Mouse (Mus musculus) forebrain, embryonic 10.5 days (tissue): ENCODE data around the gene Cops7b. TPM values are rescaled to one million over a fixed set of nuclear protein-coding genes. Genes with fewer than 3 reads are reported as not detected.

ENCODE experiments used
- DNase-seq: peaks from one replicate; pipeline ENCODE4 v3.0.0-alpha.2; 2017; ENCODE audit warnings: low spot score; ENCODE audit errors: extremely low spot score
- H3K27ac ChIP-seq: fragments of 300-500 bp; sonication (generic); 2 replicates; pipeline ENCODE4 v1.5.1; 2016; ENCODE audit warnings: mild to moderate bottlenecking
- H3K27me3 ChIP-seq: fragments of 300-500 bp; sonication (generic); 2 replicates; pipeline ENCODE4 v1.6.1; 2016; ENCODE audit warnings: mild to moderate bottlenecking; ENCODE audit not compliant: poor library complexity, severe bottlenecking
- H3K36me3 ChIP-seq: fragments of 300-500 bp; sonication (generic); replicated peaks from 2 replicates; pipeline ENCODE4 v1.6.1; 2016; ENCODE audit warnings: mild to moderate bottlenecking, moderate library complexity
- H3K4me1 ChIP-seq: fragments of 300-500 bp; sonication (generic); 2 replicates; pipeline ENCODE4 v1.6.1; 2016
- H3K4me3 ChIP-seq: fragments of 300-500 bp; sonication (generic); 2 replicates; pipeline ENCODE4 v1.5.1; 2016; ENCODE audit warnings: mild to moderate bottlenecking, moderate library complexity
- H3K9me3 ChIP-seq: fragments of 300-500 bp; sonication (generic); 2 replicates; pipeline ENCODE4 v1.6.1; 2016; ENCODE audit warnings: mild to moderate bottlenecking, moderate library complexity
- WGBS: fragments of 180-500 bp; shearing (Covaris S2); methylation state at CpG from one replicate; pipeline ENCODE4 v1.1.7; 2016; 5-methylcytosine and 5-hydroxymethylcytosine counted together
- microRNA-seq: library from miRNA; unstranded; fragments of <30 nt; microRNA quantifications from one replicate; pipeline ENCODE4, GENCODE M21; 2017
- polyA plus RNA-seq: library from polyadenylated mRNA; unstranded; fragments of >200 nt; fragmentation: Nextera tagmentation; extraction: Ambion mirVana; gene quantifications from 2 replicates; pipeline ENCODE4 v1.2.1, GENCODE M21; 2016

The Cops7b gene
- polyA plus RNA-seq, 1 experiment from 2014 or later, result 75.9 TPM

DNA sequence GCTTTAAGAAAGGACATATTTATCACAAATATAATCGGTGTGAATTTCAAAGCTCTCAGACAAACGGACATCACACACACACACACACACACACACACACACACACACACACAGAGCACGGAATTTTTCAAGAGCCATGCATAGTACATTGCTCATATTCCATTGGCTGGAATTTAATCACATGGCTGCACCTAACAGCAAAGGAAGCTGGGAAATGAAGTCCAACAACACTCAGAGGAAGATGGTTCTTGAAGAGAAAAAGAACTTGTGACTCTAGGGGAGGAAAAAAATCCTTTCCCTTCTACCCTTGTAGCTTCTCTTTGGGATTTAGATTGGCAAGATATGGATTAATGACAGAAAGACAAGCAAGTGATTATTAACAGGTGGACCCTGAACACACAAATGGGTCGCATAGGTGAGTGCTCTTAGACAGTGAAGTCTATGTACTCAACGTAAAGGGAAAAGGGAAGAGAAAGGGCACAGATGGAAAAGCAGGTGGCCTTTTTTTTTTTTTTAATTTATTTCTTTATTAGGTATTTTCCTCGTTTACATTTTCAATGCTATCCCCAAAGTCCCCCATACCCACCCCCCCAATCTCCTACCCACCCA lies 52.2 kb downstream of the Cops7b start:
- Histone ChIP-seq H3K27me3 (no peaks in the 10 kb centered on the region), H3K27ac (0 out of 2 replicates have a peak overlapping the region, but pooled peaks have one; percentile 60), H3K36me3 (no peaks in the 10 kb centered on the region), H3K4me3 (peak overlapping the region; percentile 34; the same call in 1 of the 2 replicates), H3K9me3 (no peaks in the 10 kb centered on the region), H3K4me1 (peaks cover 18% of the 10 kb centered on the region)
- DNase-seq, result no peak
- 53% methylated on average over 6 of the region's 6 CpGs for WGBS

GRCm38 (mm10) chr1:86643101-86643809 lies 60.6 kb downstream of the Cops7b start:
- Histone ChIP-seq H3K4me1 (peaks cover 5% of the 10 kb centered on the region; the same call in 1 of the 2 replicates), H3K36me3 (no peaks in the 10 kb centered on the region), H3K27me3 (no peaks in the 10 kb centered on the region), H3K9me3 (no peaks in the 10 kb centered on the region), H3K27ac (no peak overlapping the region), H3K4me3 (no peak overlapping the region)
- DNase-seq, result no peak
- WGBS, result 77% methylated on average over 13 of the region's 13 CpGs

- DNase-seq, result no peak
- Histone ChIP-seq H3K27ac (no peak overlapping the region), H3K36me3 (no peaks in the 10 kb centered on the region), H3K27me3 (no peaks in the 10 kb centered on the region), H3K9me3 (no peaks in the 10 kb centered on the region), H3K4me1 (peaks cover 5% of the 10 kb centered on the region; the same call in 1 of the 2 replicates), H3K4me3 (no peak overlapping the region)
- 42% methylated on average over 2 of the region's 2 CpGs for WGBS
Observed at GRCm38 (mm10) chr1:86647517-86647916, 64.8 kb downstream of the Cops7b start.

DNA sequence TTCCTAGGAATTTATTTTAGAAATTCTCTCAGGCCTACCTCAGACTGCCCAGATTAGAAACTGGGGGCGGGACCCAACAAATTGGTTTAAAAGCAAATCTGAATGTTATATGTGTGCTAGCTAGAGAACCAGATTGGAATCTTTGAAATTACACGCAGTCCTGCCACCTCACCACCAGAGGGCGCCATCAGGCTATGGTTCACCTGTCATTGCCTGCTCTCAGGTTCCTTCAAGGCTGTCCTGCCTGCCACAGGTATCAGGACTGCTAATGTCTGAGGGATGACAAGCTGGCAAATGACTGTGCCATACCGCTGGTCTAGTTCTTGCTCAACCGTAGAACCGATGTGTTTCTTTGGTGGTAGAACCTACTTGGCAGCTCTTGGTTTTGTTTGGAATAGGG lies 67.6 kb downstream of the Cops7b start:
- Histone ChIP-seq H3K27ac (no peak overlapping the region), H3K27me3 (no peaks in the 10 kb centered on the region), H3K36me3 (no peaks in the 10 kb centered on the region), H3K4me1 (peaks cover 5% of the 10 kb centered on the region; the same call in 1 of the 2 replicates), H3K9me3 (no peaks in the 10 kb centered on the region), H3K4me3 (no peak overlapping the region)
- peak; percentile 71 for DNase-seq
- 15% methylated on average over 6 of the region's 6 CpGs for WGBS

DNA sequence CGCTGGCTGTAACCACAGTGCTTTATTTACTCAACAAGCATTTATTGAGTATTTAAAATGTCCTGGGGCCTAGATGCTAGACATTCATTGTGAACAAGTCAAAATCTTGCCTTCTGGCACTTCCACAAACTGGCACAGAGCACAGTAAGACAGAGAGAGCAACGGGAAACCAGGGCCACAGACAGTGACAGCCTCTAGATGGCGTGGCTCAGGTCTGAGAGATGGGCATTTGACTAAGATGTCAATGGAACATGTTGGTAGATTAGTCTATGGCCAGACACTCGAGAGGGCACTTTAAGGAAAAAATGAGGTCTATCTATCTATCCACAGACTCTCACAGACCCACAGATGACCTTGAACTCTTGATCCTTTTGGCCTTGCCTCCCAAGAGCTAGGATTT lies 70.0 kb downstream of the Cops7b start:
- 63% methylated on average over 4 of the region's 4 CpGs for WGBS
- Histone ChIP-seq H3K9me3 (no peaks in the 10 kb centered on the region), H3K36me3 (no peaks in the 10 kb centered on the region), H3K27me3 (no peaks in the 10 kb centered on the region), H3K27ac (no peak overlapping the region), H3K4me1 (peaks cover 5% of the 10 kb centered on the region; the same call in 1 of the 2 replicates), H3K4me3 (no peak overlapping the region)
- DNase-seq, result no peak

DNA sequence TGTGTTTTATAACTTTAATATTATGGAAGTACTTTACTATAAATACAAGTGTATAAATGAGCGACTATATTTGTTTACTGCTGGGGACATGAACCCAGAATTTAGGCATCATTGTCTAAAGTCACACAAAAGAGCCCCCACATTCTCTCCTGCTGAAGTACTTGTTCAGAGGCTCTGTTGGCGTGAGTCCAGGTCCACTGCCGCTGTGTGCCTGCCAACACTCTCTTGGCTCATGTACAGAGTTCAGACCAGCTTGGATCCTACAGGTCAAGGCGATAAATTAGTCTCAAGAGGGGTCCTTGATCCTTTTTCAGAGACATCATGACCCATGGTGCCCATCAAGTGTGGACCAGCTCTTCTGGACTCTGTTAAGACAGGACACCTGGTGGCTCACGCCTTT lies 74.4 kb downstream of the Cops7b start:
- peaks cover 5% of the 10 kb centered on the region; the same call in 1 of the 2 replicates for H3K4me1 ChIP-seq
- H3K27me3 ChIP-seq, result no peaks in the 10 kb centered on the region
- WGBS, result 87% methylated on average over 5 of the region's 5 CpGs
- H3K9me3 ChIP-seq, result no peaks in the 10 kb centered on the region
- H3K27ac ChIP-seq, result no peak overlapping the region
- no peak for DNase-seq
- no peaks in the 10 kb centered on the region for H3K36me3 ChIP-seq
- H3K4me3 ChIP-seq, result no peak overlapping the region

Small RNA genes within 50 kb of the gene (microRNA-seq; reads per million reads assigned to microRNA genes)
- not detected for gene Gm22955

Other genes starting within 250 kb of the Cops7b start
- gene Ncl, start 223.5 kb upstream of the Cops7b start, polyA plus RNA-seq, result 644 and 705 TPM in 2 replicates
- 0.17 and 0.27 TPM in 2 replicates for gene Nmur1, start 156.7 kb upstream of the Cops7b start, polyA plus RNA-seq
- gene Tex44, start 156.6 kb upstream of the Cops7b start, polyA plus RNA-seq, result not detected in 2 replicates
- 2,941 and 3,273 TPM in 2 replicates for gene Ptma, start 56.2 kb upstream of the Cops7b start, polyA plus RNA-seq
- 64.3 and 68.0 TPM in 2 replicates for gene Pde6d, start 275 bp upstream of the Cops7b start, polyA plus RNA-seq
- 0.90 and 1.4 TPM in 2 replicates for gene Nppc, start 87.7 kb downstream of the Cops7b start, polyA plus RNA-seq
- 34.1 and 35.0 TPM in 2 replicates for gene Dis3l2, start 120.9 kb downstream of the Cops7b start, polyA plus RNA-seq